Mouse (Mus musculus) heart, embryonic 14.5 days (tissue): ENCODE measurements around the gene Gbp3. TPM values are rescaled to one million over a fixed set of nuclear protein-coding genes. Genes with fewer than 3 reads are reported as not detected.

Source experiments
- ATAC-seq: fragments of 200-750 bp; cut with Nextera tagmentation; 2 replicates; pipeline ENCODE4 v1.8.0; 2017; ENCODE audit warnings: low read depth, moderate TSS enrichment; ENCODE audit not compliant: insufficient number of reproducible peaks, insufficient read depth, low FRiP score
- H3K27ac ChIP-seq, 2 experiments: fragments of 200-500 bp in 1 of 2; fragments of 300-500 bp in 1 of 2; sonication (generic) in 1 of 2; replicated peaks in 1 of 2; 2 replicates each; pipeline ENCODE4 v1.5.1; 2012 to 2014; ENCODE audit warnings: low read depth in 2 of 2, low read length in 2 of 2, control low read depth in 1 of 2, mild to moderate bottlenecking in 1 of 2, mixed read lengths in 1 of 2; ENCODE audit not compliant: control insufficient read depth in 1 of 2, insufficient read depth in 1 of 2
- H3K27me3 ChIP-seq: fragments of 300-500 bp; sonication (generic); 2 replicates; pipeline ENCODE4 v1.6.1; 2014; ENCODE audit warnings: mild to moderate bottlenecking, low read length, control low read depth; ENCODE audit not compliant: control insufficient read depth, insufficient read depth
- H3K36me3 ChIP-seq: fragments of 300-500 bp; sonication (generic); 2 replicates; pipeline ENCODE4 v1.6.1; 2014; ENCODE audit warnings: mild to moderate bottlenecking, control low read depth, low read length, mixed read lengths; ENCODE audit not compliant: control insufficient read depth, insufficient read depth
- H3K4me1 ChIP-seq, 2 experiments: fragments of 200-500 bp in 1 of 2; fragments of 300-500 bp in 1 of 2; sonication (generic) in 1 of 2; 2 replicates each; pipeline ENCODE4 v1.6.1; 2012 to 2014; ENCODE audit warnings: low read length in 2 of 2, control low read depth in 1 of 2, mixed read lengths in 1 of 2; ENCODE audit not compliant: control insufficient read depth in 2 of 2, insufficient read depth in 2 of 2
- H3K4me2 ChIP-seq: fragments of 300-500 bp; sonication (generic); 2 replicates; pipeline ENCODE4 v1.6.1; 2014; ENCODE audit warnings: mild to moderate bottlenecking, low read length
- H3K4me3 ChIP-seq, 2 experiments: fragments of 200-500 bp in 1 of 2; fragments of 300-500 bp in 1 of 2; sonication (generic) in 1 of 2; 2 replicates each; pipeline ENCODE4 v1.5.1; 2012 to 2014; ENCODE audit warnings: low read length in 2 of 2, mild to moderate bottlenecking in 2 of 2, control low read depth in 1 of 2, low read depth in 1 of 2, moderate library complexity in 1 of 2; ENCODE audit not compliant: control insufficient read depth in 1 of 2, insufficient read depth in 1 of 2
- H3K9ac ChIP-seq: fragments of 300-500 bp; sonication (generic); 2 replicates; pipeline ENCODE4 v1.6.1; 2014; ENCODE audit warnings: mild to moderate bottlenecking, low read length
- H3K9me3 ChIP-seq: fragments of 300-500 bp; sonication (generic); 2 replicates; pipeline ENCODE4 v1.6.1; 2016; ENCODE audit warnings: low read length, control low read depth; ENCODE audit not compliant: control insufficient read depth
- WGBS: fragments of 180-500 bp; shearing (Covaris S2); extraction: QIAGEN DNeasy Blood & Tissue Kit; methylation state at CpG from one replicate; pipeline ENCODE4 v1.1.7; 2014; 5-methylcytosine and 5-hydroxymethylcytosine counted together
- polyA plus RNA-seq: library from polyadenylated mRNA; unstranded; fragments of >200 nt; fragmentation: Nextera tagmentation; extraction: Ambion mirVana; gene quantifications from 2 replicates; pipeline ENCODE4 v1.2.1, GENCODE M21; 2014

The Gbp3 gene
- polyA plus RNA-seq, 1 experiment from 2014 or later, result 1.8 TPM

DNA sequence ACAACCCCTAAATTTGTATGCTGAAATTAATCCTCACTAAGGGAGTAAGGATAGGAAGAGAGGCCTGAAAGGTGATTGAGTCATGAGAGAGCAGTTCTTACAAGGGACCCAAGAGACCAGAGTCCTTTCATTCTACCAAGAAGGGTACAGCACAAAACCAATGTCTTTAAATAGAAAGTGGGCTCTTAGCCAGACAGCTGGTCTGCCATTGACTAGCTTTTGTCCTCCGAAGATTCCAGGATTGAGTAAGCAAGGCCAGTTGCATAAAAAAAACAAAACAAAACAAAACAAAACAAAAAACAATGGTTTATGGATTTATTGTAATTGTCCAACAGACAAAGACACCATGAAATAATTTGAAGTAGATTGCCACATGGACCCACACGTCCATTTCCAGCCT, 29.1 kb downstream of the Gbp3 start:
- H3K36me3 ChIP-seq, result no peaks in the 10 kb centered on the region
- 61% methylated on average over 2 of the region's 2 CpGs for WGBS
- H3K4me1 ChIP-seq, result no peaks in the 10 kb centered on the region
- H3K4me3 ChIP-seq, result no peak overlapping the region
- H3K9me3 ChIP-seq, result no peaks in the 10 kb centered on the region
- no peak for ATAC-seq
- H3K27me3 ChIP-seq, result no peaks in the 10 kb centered on the region
- no peak overlapping the region for H3K27ac ChIP-seq
- H3K9ac ChIP-seq, result no peak overlapping the region
- no peak overlapping the region for H3K4me2 ChIP-seq

DNA sequence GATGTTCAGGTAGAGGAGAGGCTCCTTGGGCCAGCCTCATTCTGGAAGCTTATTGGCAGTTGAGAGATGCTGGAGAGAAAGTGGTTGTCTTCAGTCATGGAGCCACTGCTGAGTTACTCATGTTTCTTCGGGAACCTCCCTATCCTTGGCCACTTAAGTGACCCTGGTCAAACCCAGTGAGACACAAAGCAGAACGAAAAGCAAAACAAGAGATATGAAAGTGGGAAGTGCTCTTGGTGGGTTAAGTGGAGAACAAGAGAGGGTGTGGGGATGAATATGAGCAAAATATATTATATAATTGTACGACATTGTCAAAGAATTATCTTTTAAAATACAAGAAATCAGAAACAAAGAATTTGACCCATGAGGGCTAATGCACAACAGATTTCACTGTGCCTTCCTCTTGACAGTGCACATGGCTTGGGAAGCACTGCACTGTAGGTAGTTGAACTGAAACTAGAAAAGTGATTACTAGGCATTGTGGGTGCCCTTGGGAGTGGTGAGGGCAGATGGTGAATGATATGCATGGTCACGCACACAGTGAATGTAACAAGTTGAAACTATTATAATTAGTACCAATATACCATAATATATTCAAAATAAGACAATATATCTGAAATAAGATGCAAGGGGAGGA, 30.7 kb downstream of the Gbp3 start:
- Histone ChIP-seq H3K36me3 (no peaks in the 10 kb centered on the region), H3K4me1 (no peaks in the 10 kb centered on the region), H3K4me2 (no peak overlapping the region), H3K9me3 (no peaks in the 10 kb centered on the region), H3K4me3 (no peak overlapping the region), H3K27me3 (no peaks in the 10 kb centered on the region), H3K9ac (no peak overlapping the region), H3K27ac (no peak overlapping the region)
- ATAC-seq, result no peak
- WGBS, result 66% methylated on average over 4 of the region's 4 CpGs

DNA sequence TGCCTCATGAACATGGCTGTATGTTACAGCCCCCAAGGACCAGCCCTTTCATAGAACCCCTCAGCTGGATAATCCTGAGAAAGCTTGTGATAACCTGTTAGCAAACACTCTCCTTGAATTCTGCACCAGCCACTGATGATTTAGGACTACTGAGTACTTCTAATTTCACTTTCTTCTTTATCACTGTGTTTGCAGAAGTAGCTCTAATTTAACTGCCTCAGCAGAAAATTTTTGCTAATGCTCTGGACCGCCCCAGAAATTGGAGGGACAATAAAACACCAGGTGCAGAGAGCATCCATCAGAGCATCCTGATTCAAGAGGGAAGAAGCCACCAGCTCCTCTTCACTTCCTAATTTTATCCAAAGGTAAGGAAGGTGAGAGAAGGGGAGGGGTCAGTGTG, 34.7 kb downstream of the Gbp3 start, which contains the start of gene Gbp2b:
TSS of gene Gbp2b (plus strand) at position 301 of the 400 bp plus-strand sequence.
- no peaks in the 10 kb centered on the region for H3K9me3 ChIP-seq
- no peak within 1 kb of the TSS for H3K4me3 ChIP-seq
- H3K27me3 ChIP-seq, result no peaks in the 10 kb centered on the region
- no peak for ATAC-seq
- no peak within 1 kb of the TSS for H3K9ac ChIP-seq
- H3K4me1 ChIP-seq, result no peaks in the 10 kb centered on the region
- H3K4me2 ChIP-seq, result no peak within 1 kb of the TSS
- H3K36me3 ChIP-seq, result no peaks in the 10 kb centered on the region
- H3K27ac ChIP-seq, result no peak within 1 kb of the TSS
- 71% methylated on average over 1 of the region's 1 CpGs for whole genome bisulfite sequencing

DNA sequence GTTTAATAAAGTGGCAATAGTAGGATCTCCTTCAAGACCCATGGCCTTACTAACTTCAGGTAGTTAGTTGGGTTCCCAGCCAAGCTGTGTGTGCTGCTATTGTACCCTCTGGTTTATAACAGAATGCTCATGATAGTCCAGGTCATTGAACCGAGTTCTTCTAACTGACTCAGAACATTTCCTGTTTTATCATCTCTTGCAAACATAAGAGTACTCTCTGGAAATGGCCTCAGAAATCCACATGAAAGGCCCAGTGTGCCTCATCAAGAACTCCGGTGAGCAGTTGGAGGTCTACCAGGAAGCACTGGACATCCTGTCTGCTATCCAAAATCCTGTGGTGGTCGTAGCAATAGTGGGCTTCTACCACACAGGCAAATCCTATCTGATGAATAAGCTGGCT, 38.1 kb downstream of the Gbp3 start:
- ATAC-seq, result no peak
- no peak overlapping the region for H3K9ac ChIP-seq
- no peaks in the 10 kb centered on the region for H3K4me1 ChIP-seq
- no peaks in the 10 kb centered on the region for H3K36me3 ChIP-seq
- no peaks in the 10 kb centered on the region for H3K9me3 ChIP-seq
- WGBS, result 68% methylated on average over 3 of the region's 3 CpGs
- no peak overlapping the region for H3K27ac ChIP-seq
- H3K4me3 ChIP-seq, result no peak overlapping the region
- no peaks in the 10 kb centered on the region for H3K27me3 ChIP-seq
- no peak overlapping the region for H3K4me2 ChIP-seq

DNA sequence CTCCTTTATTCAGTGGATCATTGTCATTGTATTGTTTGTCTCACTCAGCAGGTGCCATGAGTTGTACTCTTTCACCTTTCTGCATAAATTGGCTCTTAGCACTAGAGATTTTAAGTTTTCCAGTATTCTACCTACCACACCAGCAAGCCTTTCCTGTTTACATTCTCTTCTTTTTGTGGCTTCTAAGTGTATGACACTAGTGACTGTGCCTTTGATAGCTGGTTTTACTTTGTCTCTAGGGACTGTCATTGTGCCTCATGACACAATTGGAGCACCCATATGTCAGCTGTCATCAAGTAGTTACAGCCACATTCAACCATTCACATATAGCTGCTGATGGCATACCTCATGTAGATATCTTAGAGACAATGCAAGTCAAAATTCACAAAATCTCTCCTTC, 41.8 kb downstream of the Gbp3 start:
- no peaks in the 10 kb centered on the region for H3K27me3 ChIP-seq
- no peaks in the 10 kb centered on the region for H3K9me3 ChIP-seq
- H3K36me3 ChIP-seq, result no peaks in the 10 kb centered on the region
- no peak overlapping the region for H3K4me2 ChIP-seq
- no peak for ATAC-seq
- H3K4me3 ChIP-seq, result no peak overlapping the region
- no peaks in the 10 kb centered on the region for H3K4me1 ChIP-seq
- H3K9ac ChIP-seq, result no peak overlapping the region
- no peak overlapping the region for H3K27ac ChIP-seq

DNA sequence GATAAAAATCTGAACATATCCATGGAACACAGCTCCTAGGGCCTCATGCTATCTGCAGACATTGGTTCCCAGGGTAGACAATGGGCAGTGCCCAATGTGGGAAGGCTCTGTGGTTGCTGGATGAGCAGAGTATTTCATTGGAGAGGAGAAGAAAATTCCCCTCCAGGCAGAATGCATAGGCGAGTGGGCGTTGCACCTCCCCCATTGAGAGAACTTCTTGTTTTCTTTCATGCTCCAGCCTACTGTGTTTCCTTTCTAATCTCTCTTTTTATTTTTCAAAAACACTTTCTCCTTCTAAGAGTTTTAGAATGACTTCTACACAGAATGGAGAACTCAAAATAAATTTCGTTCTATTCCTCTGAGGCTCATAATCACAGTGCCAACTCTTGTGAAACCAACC, 58.8 kb downstream of the Gbp3 start:
- no peak for ATAC-seq
- WGBS, result 83% methylated on average over 3 of the region's 3 CpGs
- H3K27me3 ChIP-seq, result no peaks in the 10 kb centered on the region

DNA sequence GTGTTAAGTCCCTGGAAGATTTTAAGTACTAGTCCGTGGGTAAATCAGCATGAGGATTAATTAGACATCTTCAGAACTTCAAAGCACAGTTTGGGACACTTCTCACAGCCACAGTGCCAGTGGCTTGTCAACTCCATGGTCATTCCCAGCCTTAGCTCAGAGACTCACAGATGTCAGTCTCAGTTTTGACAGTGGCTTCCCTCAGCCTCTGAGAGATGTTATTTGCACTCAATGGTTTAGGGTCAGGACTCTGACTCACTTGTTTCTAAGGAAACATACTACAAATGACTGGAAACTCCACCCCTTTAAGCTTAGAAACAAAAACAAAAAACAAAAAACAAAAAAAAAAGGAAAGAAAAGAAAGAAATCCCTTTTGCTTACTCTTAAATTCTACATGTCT, 59.8 kb downstream of the Gbp3 start:
- Histone ChIP-seq H3K27ac (no peak overlapping the region), H3K9ac (no peak overlapping the region), H3K4me2 (peak overlapping the region; percentile 68; the same call in 1 of the 2 replicates), H3K36me3 (no peaks in the 10 kb centered on the region), H3K4me1 (peaks cover 4 to 7% of the 10 kb centered on the region in 2 experiments), H3K9me3 (no peaks in the 10 kb centered on the region), H3K27me3 (no peaks in the 10 kb centered on the region), H3K4me3 (no peak overlapping the region)
- 34% methylated on average over 1 of the region's 1 CpGs for WGBS
- no peak for ATAC-seq

More for the DNA sequence above, 58.8 kb downstream of the Gbp3 start:
- Histone ChIP-seq H3K9ac (no peak overlapping the region), H3K36me3 (no peaks in the 10 kb centered on the region), H3K27ac (no peak overlapping the region), H3K4me3 (no peak overlapping the region), H3K4me2 (no peak overlapping the region), H3K4me1 (peaks cover 4 to 7% of the 10 kb centered on the region in 2 experiments), H3K9me3 (no peaks in the 10 kb centered on the region)
